Mouse (Mus musculus): Measurements from ENCODE around the gene Alpl. TPM values are rescaled to one million over a fixed set of nuclear protein-coding genes. Genes with fewer than 3 reads are reported as not detected.

Alpl gene
- total RNA-seq, 2 experiments from 2014 or later = 0.09 TPM; not detected in 1

DNA sequence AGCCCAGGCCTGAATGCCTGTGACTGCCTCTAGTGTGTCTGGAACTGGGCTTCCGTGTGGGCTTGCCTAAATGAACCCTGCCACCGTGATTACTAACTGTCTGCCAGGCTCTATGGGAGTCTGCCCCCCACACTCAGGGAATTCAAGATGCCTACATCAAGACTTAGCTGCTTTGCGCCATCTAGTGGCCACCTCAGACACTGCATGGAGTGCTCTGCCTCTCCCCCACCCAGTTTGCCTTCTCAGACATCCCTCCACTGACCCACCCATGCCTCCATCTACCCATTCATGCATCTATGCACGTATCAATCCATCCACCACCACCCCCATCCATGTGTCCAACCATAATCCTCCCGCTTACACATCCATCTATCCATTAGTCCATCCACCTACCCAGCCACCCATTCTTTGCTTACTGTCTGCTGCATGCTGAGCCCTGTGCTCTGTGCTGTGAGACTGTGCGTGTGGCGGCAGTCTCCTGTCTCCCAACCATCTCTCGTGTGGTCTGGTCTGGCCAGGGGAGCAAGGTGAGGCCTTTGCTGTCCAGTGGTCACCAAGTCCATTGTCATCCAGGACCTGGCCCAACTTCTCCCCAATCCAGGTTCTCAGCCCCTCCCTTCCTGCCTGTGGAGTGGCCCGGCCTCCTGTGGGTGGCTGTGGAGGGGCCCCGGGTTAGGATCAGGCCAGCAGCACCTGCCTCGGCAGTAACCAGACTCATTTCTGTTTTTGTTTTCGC, 73.3 kb downstream of the Alpl start:
- ATAC-seq (ENCODE audit: poor library complexity, severe bottlenecking) = peak; percentile 48; the same call in 1 of the 2 replicates

- no peak for ATAC-seq (ENCODE audit: poor library complexity, severe bottlenecking)
These were observed 74.0 kb downstream of the Alpl start for GRCm38 (mm10) chr4:137722230-137722629.

- ATAC-seq (ENCODE audit: poor library complexity, severe bottlenecking) = no peak
These were observed 74.6 kb downstream of the Alpl start for GRCm38 (mm10) chr4:137721563-137721962.

GRCm38 (mm10) chr4:137719378-137720077, 76.7 kb downstream of the Alpl start:
- no peak for ATAC-seq (ENCODE audit: poor library complexity, severe bottlenecking)

GRCm38 (mm10) chr4:137717671-137718070, 78.5 kb downstream of the Alpl start:
- ATAC-seq (ENCODE audit: poor library complexity, severe bottlenecking) = no peak

GRCm38 (mm10) chr4:137717005-137717404, 79.2 kb downstream of the Alpl start:
- ATAC-seq (ENCODE audit: poor library complexity, severe bottlenecking) = no peak

- ATAC-seq (ENCODE audit: poor library complexity, severe bottlenecking) = no peak
These were observed 82.1 kb downstream of the Alpl start for GRCm38 (mm10) chr4:137714020-137714624.

GRCm38 (mm10) chr4:137712963-137713362, 83.2 kb downstream of the Alpl start:
- ATAC-seq (ENCODE audit: poor library complexity, severe bottlenecking) = no peak

GRCm38 (mm10) chr4:137707216-137707990, 88.8 kb downstream of the Alpl start:
- no peak for ATAC-seq (ENCODE audit: poor library complexity, severe bottlenecking)

- ATAC-seq (ENCODE audit: poor library complexity, severe bottlenecking) = no peak
These were observed 89.7 kb downstream of the Alpl start for GRCm38 (mm10) chr4:137706510-137706909.

DNA sequence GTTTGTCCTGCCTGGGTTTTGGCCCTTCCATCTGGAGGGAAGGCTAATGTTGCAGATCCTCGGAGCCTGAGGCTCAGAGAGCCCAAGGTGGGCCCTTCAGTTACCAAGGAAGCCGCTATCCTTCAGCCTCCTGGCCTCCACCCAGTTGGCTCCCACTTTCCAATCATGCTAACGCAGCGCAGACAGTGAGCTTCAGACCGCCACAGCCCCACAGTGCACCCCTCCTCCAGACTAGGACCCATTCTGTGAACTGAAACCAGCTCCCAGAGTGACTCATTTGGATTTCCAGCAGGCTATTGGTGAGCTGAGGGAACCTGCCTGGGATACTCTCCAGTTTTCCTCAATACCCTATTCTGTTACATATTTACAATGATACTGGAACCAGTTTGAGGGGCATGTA, 90.8 kb downstream of the Alpl start:
- no peak for ATAC-seq (ENCODE audit: poor library complexity, severe bottlenecking)

DNA sequence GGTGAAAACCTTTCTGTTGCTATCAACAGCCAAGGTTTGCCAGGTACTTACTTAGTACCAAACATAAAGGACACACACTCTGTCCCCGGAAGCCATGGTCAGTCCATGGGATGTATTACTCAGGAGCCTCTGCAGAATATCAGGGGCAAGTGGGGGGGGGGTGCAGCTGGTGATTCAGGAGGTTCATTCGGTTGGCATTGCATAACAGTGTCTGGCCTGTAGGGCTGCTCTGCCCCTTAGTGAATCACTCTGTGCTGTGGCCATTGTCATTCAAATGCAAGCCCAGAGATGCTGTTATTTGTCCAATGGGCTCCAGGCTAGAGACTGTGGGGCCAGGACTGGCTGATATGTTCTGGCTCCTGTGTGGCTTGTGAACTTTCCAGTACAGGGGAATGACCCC, 91.6 kb downstream of the Alpl start:
- no peak for ATAC-seq (ENCODE audit: poor library complexity, severe bottlenecking)

DNA sequence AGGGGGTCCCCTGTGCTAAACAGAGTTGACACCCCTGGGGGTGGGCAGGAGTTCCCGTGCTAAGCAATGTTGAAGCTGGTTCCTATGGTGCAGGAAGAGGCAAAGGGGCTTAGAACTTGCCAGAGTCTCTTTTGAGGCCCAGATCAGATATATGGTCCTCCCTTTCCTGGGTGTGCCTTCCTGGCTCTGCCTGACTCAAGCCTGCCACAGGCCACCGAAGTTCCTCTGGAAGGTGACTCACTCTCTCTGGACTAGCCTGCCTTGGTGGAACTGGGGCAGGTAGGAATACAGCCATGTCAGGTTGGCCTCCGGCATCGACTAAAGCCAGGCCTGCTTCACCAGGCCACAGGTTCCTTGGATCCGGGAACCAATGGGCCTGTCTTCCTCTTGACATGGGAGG, 93.1 kb downstream of the Alpl start:
- no peak for ATAC-seq (ENCODE audit: poor library complexity, severe bottlenecking)

- ATAC-seq (ENCODE audit: poor library complexity, severe bottlenecking) = no peak
These were observed 95.2 kb downstream of the Alpl start for GRCm38 (mm10) chr4:137700960-137701359.

DNA sequence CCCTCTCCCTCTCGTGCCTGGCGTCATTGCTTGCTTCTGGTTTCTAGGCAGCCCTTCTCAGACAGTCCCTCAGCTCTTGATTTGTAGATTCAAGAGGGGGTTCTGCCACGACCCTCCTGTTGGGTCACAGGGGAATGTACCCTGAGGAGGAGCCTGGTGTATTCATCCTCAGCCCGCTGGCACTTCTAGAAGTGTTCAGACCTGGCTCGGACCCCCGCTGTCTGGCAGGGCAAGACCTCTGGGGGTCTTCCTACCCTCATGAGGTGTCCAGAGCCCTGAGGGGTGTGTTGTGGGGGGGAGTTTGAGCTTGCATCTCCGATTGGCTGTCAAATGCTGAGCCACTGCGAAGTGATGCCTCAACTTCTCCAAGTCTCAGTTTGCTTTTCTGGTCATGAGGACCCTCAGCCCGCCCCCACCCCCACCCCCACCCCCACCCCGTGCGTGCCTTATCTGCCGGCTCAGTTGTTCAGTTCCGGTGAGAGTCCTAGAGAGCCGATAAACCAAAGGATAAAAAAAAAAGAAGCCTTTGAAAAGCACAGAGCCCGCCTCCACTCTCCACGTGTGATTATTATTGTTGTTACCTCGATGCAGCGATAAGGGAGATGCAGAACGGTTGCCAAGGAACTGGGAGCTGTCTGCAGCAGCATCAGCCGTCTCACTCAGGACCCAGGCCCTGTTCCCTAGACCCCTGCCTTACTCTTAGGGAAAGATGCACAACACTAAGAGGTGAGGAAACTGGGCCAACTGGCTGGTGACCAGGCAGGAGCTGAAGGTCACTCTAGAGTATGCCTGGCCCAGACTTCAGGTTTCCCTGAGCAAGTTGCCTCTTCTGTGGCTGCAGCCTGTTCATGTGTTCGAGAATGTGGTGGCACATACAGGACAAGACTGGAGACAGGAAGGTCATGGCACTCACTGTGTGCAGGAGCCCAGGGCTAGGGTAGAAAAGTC, 96.6 kb downstream of the Alpl start:
- no peak for ATAC-seq (ENCODE audit: poor library complexity, severe bottlenecking)

- no peak for ATAC-seq (ENCODE audit: poor library complexity, severe bottlenecking)
These were observed 97.9 kb downstream of the Alpl start for GRCm38 (mm10) chr4:137698076-137698985.

- ATAC-seq (ENCODE audit: poor library complexity, severe bottlenecking) = no peak
These were observed 98.9 kb downstream of the Alpl start for GRCm38 (mm10) chr4:137697156-137697885.

GRCm38 (mm10) chr4:137695900-137696299, 100.3 kb downstream of the Alpl start:
- no peak for ATAC-seq (ENCODE audit: poor library complexity, severe bottlenecking)
